Mouse (Mus musculus) spleen, adult 2 months (tissue): ENCODE data around the gene Cyp4b1.

ENCODE experiments used
- CTCF ChIP-seq: fragments of 200-500 bp; IDR thresholded peaks from 2 replicates; pipeline ENCODE4 v1.5.1; 2011; ENCODE audit warnings: mild to moderate bottlenecking, inconsistent platforms; ENCODE audit not compliant: insufficient read depth, insufficient read length, insufficient replicate concordance; ENCODE audit errors: extremely low read depth
- POLR2A ChIP-seq: fragments of 200-500 bp; IDR thresholded peaks from 2 replicates; pipeline ENCODE4 v1.6.1; 2011; ENCODE audit warnings: low read depth, low read length, inconsistent platforms

DNA sequence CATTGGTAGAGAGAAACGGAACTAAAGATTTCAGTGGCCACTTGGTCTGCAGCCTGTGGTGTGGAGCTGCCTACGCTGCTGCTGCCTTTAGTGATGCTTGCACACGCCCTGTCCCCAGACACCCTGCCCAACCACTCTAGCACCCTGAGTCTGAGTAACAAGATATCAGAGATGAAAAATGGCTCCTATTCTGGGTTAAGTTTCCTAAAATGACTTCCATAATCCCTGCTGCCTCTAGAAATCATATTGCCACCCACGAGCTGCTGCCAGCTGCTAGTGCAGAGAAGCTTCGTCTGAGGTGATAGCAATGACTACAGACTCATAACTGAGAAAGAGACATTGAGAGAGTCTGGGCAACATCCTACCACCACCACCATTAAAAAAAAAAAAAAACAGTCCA is 3.3 kb upstream of the Cyp4b1 start:
- TF ChIP-seq POLR2A (no peak), CTCF (no peak)
